Mouse (Mus musculus): ENCODE results near the gene Leprot.
A peak's percentile ranks its signal among the peaks of the same experiment; 100 is the strongest.

Leprot gene

DNA sequence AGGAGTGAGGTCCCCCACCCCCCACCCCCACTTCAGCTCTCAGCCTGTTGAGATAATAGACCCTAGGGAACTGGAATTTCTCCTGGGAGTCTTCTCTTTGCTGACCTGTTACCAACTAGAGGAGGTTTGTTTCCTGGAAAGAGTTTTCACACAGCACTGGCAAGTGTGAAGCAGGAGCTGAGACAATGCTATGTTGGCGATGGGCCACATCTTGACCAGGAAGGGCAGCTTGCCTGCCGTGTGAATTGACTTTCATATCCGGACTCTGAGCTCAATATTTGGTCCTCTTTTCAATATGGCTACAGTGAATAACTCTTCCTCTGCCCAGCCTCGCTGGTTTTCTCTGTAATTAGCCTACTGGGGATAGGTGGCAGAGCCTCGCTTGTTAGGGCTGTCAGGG is 21.6 kb downstream of the Leprot start:
- no peak for DNase-seq

- no peak for DNase-seq
Measured at GRCm38 (mm10) chr4:101669811-101670210, 22.3 kb downstream of the Leprot start.

DNA sequence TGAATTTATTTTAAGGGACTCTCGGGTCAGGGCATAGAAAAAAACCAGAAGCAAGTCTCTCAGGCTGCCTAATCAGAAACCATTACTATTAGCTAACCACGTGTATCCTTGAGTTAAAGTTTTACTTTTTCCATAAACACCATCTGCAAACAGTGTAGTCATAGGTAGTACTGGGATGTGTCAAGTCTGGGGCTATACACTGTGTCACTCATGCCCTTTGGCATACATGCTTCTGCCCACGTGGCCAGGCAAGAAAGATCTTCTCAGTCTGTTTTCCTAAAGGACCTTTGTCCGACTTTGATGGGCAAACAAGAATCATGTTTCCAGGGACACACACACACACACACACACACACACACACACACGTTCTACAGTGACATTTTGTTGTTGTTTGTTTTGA is 27.3 kb downstream of the Leprot start:
- no peak for DNase-seq

GRCm38 (mm10) chr4:101675726-101676125 is 28.2 kb downstream of the Leprot start:
- DNase-seq: peak; percentile 70

DNA sequence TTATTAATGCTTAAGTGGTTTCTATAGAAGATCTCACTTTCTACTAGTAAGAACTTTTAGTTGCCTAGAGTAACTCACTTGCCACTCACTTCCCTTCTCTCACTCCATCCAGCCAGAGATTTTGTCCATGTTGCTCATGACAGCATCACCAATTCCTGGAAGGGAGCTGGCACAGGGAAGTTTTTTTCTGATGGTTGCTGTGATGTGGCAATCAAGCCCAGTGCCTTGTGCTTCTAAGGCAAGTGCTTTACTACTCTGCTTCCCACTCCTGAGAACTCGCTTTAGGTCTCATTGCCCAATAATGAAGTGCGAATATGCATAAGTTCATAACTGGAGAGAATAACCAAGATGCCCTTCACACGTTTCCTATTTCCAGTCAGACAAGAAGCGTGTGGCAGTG is 35.1 kb downstream of the Leprot start:
- no peak for DNase-seq

DNA sequence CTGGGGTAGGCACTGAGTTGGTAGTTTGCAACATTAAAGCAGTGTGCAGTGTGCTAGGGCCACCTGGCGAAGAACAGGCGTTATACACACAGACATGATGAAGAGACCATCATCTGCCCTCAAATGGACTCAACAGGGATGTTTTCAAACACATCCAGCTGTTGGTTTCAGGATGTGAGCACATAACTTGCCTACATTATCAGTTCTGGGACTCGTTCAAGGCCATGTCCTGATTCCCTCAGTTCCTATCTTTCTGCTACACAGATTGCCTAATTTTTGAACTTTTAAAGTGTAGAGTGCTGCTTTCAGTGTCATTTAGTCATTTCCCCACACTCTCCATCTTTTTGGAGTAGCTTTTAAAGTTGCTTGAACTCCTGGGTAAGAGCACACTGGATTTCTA is 35.6 kb downstream of the Leprot start:
- DNase-seq: no peak

- no peak for DNase-seq
Measured at GRCm38 (mm10) chr4:101684821-101685220, 37.3 kb downstream of the Leprot start.

DNA sequence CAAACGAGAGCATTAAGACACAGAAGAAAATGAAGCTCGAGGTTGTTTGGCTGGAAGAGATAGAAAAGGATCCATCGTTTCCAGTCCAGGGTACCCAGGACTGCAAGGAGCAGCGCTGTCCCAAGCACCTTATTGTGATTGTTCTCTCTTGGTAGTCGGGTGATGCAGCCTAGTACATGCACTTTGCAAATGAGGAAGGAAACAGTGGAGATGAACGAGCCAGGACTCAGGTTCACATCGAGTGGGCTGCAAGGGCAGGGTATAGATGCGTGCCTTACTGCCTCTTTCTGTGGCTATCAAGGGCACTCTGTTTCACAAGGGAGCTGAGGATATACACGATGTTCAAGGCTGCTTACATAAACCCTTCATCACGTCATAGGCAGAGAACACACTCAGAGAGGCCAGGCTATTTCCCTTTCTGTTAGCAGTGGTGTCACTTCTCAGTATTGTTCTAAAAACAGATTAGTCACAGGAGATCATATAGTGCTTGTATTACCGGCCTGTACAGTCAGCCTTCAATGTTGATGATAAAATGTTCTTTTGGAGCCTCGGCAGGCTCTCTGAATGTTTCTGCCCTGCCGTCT is 38.8 kb downstream of the Leprot start:
- DNase-seq: no peak

GRCm38 (mm10) chr4:101689241-101689640 is 41.7 kb downstream of the Leprot start:
- no peak for DNase-seq

DNA sequence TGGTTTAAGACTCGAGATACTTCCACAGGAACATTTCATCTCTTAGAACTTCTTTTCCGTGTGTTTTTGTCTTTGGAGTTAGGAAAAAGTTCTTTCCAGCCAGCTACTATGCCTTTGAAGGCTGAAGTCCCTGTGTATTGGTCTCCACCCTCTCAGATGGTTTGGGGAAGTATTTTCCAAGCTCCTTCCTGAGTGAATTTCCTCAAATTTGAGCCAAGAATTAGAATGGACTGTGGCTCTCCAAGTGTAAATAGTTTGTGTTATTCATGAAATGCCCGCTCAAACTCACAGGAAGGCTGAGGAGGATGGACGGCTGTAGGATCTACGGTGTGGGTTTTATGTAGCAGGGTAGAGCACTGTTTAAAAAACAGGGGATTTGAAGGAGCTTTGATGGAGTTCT is 42.1 kb downstream of the Leprot start:
- DNase-seq: no peak

GRCm38 (mm10) chr4:101692892-101693291 is 45.4 kb downstream of the Leprot start:
- peak; percentile 76 for DNase-seq

DNA sequence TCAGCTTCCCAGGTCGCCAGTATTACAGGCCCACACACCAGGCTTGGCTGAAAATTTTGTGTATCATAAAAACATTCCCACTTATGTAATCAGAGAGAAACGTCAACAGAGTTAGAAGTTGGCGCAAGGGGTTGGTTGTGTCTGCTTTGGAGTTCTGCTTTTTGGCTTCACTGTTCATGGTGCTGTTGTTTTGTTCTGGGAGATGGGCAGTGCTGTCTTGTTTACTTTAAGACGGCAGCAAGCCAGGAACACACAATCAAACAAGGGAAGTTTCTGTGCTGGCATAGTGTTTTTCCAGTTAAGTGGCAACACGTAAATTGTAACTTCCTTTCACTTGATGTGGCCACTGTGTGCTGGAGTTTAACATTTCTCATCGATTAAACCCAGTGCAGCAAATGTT is 47.0 kb downstream of the Leprot start:
- peak; percentile 84 for DNase-seq

GRCm38 (mm10) chr4:101697236-101697635 is 49.7 kb downstream of the Leprot start:
- no peak for DNase-seq

GRCm38 (mm10) chr4:101699423-101699822 is 51.9 kb downstream of the Leprot start:
- peak; percentile 73 for DNase-seq

DNA sequence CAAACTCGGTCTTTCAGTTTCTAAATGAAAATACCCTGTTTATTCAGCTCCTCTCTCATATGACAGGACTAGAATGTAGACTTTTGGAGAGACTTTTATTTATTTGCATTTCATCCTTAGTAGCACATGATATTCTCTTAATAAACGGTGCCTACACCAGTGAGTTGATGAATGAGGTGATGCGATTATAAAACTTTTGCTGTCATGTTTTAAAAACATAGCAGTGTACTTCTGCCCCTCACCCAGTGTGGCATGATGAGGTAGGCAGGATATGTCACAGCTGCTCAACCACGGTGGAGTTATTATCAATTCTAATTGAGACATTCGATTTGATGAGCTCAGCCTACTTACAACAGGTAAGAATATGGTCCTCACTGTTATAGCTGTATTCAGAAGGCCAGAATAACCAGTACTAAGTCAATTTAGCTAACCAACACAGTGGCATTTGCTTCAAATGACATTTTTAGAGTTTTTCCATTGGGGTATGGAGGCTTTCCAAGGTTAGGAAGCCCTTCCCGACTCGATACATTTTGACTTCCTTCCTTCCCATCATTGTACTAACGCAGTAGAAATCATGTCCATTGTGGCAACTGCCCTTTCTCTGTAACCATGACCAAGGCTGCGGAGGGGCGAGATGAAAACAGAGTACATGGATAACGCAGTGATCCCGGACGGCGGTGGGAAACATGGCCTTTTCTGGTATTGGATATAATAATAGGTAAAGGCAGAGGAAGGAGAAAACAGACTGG is 53.5 kb downstream of the Leprot start:
- DNase-seq: peak; percentile 48

GRCm38 (mm10) chr4:101705325-101705724 is 57.8 kb downstream of the Leprot start:
- no peak for DNase-seq

- no peak for DNase-seq
Measured at GRCm38 (mm10) chr4:101707234-101707633, 59.7 kb downstream of the Leprot start.

DNA sequence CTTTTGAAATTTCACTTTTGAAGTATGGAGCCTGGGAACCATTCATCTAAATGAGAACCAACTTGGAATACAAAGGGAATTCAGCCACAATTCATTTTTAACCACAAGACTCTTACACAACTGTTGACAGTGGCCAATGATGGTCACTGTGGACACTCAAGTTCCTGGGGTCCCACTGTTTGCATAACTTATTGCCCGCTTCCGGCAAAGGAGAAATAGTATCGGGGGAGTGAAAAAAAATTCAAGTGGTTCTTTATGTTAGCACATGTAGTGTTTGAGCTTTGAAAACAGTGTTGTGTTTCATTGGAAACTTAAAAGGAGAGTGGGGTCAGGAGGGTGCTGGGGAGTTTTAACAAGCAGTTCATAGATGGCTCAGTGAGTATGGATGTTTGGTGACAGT is 60.4 kb downstream of the Leprot start:
- no peak for DNase-seq

Measured in lung, postnatal 10 days (tissue).